Mouse (Mus musculus): ENCODE results near the gene Arntl.

DNA sequence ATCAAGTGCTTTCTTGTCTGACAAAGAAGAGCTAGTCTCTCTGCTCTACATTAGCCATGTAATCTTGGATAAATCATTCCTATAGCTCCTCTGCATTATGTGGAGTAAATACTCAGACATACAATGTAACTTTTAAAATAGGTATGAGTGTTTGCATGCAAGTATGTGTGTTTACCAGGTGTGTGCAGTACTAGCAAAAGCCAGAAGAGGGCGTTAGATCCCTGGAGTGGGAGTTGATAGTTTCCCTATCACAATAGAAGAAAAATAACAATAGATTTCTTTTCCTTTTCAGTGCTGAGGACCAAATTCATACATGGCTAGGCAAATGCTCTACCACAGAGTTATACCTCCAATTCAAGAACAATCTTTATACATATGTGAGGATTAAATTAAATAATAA lies 15.5 kb upstream of the Arntl start:
- no peak for TF ChIP-seq POLR2A (IDR thresholded peaks at IDR 0.05; ENCODE audit: borderline replicate concordance, extremely low read depth, insufficient read depth, insufficient read length, poor library complexity, severe bottlenecking)
- no peak for TF ChIP-seq CTCF (IDR thresholded peaks at IDR 0.05; ENCODE audit: borderline replicate concordance, extremely low read depth, insufficient read depth, insufficient read length)
